Mouse (Mus musculus) CH12.LX (cell line): ENCODE results near the gene Prkcq. TPM values are rescaled to one million over a fixed set of nuclear protein-coding genes. Genes with fewer than 3 reads are reported as not detected.

Experiments used
- DNase-seq: peaks from one replicate; pipeline ENCODE4 v3.0.0-alpha.2; 2013; ENCODE audit errors: extremely low read depth
- H3K27ac ChIP-seq: 2 replicates; pipeline ENCODE4 v1.5.1; 2012; ENCODE audit warnings: low read depth, mild to moderate bottlenecking, control low read depth, moderate library complexity; ENCODE audit not compliant: insufficient read depth
- H3K27me3 ChIP-seq: replicated peaks from 2 replicates; pipeline ENCODE3; 2012; ENCODE audit warnings: inconsistent platforms
- H3K36me3 ChIP-seq, 2 experiments: replicated peaks in 1 of 2; 2 replicates each; pipeline versions ENCODE3 to v1.6.1; 2012; ENCODE audit warnings: inconsistent platforms in 1 of 2, low read length in 1 of 2, mild to moderate bottlenecking in 1 of 2, mixed read lengths in 1 of 2, moderate library complexity in 1 of 2; ENCODE audit not compliant: control insufficient read depth in 1 of 2, insufficient read depth in 1 of 2
- H3K4me1 ChIP-seq, 2 experiments: 2 replicates each; pipeline ENCODE4 v1.6.1; 2012; ENCODE audit warnings: inconsistent platforms in 1 of 2, moderate library complexity in 1 of 2; ENCODE audit not compliant: insufficient read depth in 2 of 2, control insufficient read depth in 1 of 2
- H3K4me2 ChIP-seq: 2 replicates; pipeline ENCODE4 v1.6.1; 2012; ENCODE audit warnings: low read depth, mild to moderate bottlenecking, control low read depth; ENCODE audit not compliant: poor library complexity, insufficient read depth, severe bottlenecking
- H3K4me3 ChIP-seq, 3 experiments: fragments of 150-350 bp in 1 of 3; sonication (generic) in 1 of 3; replicated peaks in 1 of 3; 2 replicates each; pipeline versions ENCODE3 to v1.5.1; 2011 to 2012; ENCODE audit warnings: low read depth in 2 of 3, low read length in 2 of 3, mild to moderate bottlenecking in 2 of 3, moderate library complexity in 2 of 3, control low read depth in 1 of 3, improper control_type of control experiment in 1 of 3, inconsistent platforms in 1 of 3, mixed read lengths in 1 of 3; ENCODE audit not compliant: poor library complexity in 1 of 3
- H3K79me2 ChIP-seq: replicated peaks from 2 replicates; pipeline ENCODE4 v1.6.1; 2012; ENCODE audit warnings: mild to moderate bottlenecking, moderate library complexity; ENCODE audit not compliant: control insufficient read depth, poor library complexity, insufficient read depth, severe bottlenecking; ENCODE audit errors: extremely low read depth
- H3K9ac ChIP-seq: 2 replicates; pipeline ENCODE4 v1.6.1; 2012; ENCODE audit warnings: low read depth, mild to moderate bottlenecking, control low read depth, moderate library complexity; ENCODE audit not compliant: insufficient read depth
- H3K9me3 ChIP-seq: replicated peaks from 2 replicates; pipeline ENCODE3; 2012; ENCODE audit warnings: low read length, inconsistent platforms, mixed read lengths
- BHLHE40 ChIP-seq: IDR thresholded peaks from 2 replicates; pipeline ENCODE4 v1.6.1; 2011; ENCODE audit warnings: mild to moderate bottlenecking, low read depth, low read length, improper control_type of control experiment
- CHD1 ChIP-seq: IDR thresholded peaks from 2 replicates; pipeline ENCODE4 v1.6.1; 2012; ENCODE audit warnings: low read depth, low read length, improper control_type of control experiment, inconsistent platforms
- CHD2 ChIP-seq: IDR thresholded peaks from 2 replicates; pipeline ENCODE4 v1.6.1; 2011; ENCODE audit warnings: low read length, improper control_type of control experiment
- E2F4 ChIP-seq: IDR thresholded peaks from 2 replicates; pipeline ENCODE4 v1.6.1; 2011; ENCODE audit warnings: low read depth, low read length, improper control_type of control experiment; ENCODE audit not compliant: insufficient replicate concordance
- ETS1 ChIP-seq: conservative IDR thresholded peaks from 2 replicates; pipeline ENCODE4 v1.6.1; 2012; ENCODE audit warnings: low read depth, mild to moderate bottlenecking, inconsistent platforms, low read length, improper control_type of control experiment, moderate library complexity
- GABPA ChIP-seq: IDR thresholded peaks from 2 replicates; pipeline ENCODE4 v1.6.1; 2012; ENCODE audit warnings: low read depth, low read length, improper control_type of control experiment, inconsistent platforms; ENCODE audit not compliant: insufficient replicate concordance
- HCFC1 ChIP-seq: IDR thresholded peaks from 2 replicates; pipeline ENCODE4 v1.6.1; 2012; ENCODE audit warnings: low read depth, mild to moderate bottlenecking, inconsistent platforms, low read length, improper control_type of control experiment
- JUND ChIP-seq: conservative IDR thresholded peaks from 2 replicates; pipeline ENCODE4 v1.6.1; 2011; ENCODE audit warnings: low read depth, low read length, improper control_type of control experiment
- KAT2A ChIP-seq: IDR thresholded peaks from 2 replicates; pipeline ENCODE4 v1.6.1; 2012; ENCODE audit warnings: low read length, improper control_type of control experiment, inconsistent platforms; ENCODE audit not compliant: insufficient replicate concordance
- MAFK ChIP-seq: IDR thresholded peaks from 2 replicates; pipeline ENCODE4 v1.6.1; 2011; ENCODE audit warnings: low read length, improper control_type of control experiment; ENCODE audit not compliant: insufficient replicate concordance
- MAX ChIP-seq: IDR thresholded peaks from 2 replicates; pipeline ENCODE4 v1.6.1; 2011; ENCODE audit warnings: low read length, improper control_type of control experiment
- MEF2A ChIP-seq: IDR thresholded peaks from 2 replicates; pipeline ENCODE4 v1.6.1; 2014; ENCODE audit warnings: low read depth, mild to moderate bottlenecking, inconsistent platforms, low read length, improper control_type of control experiment, borderline replicate concordance
- MXI1 ChIP-seq: IDR thresholded peaks from 2 replicates; pipeline ENCODE4 v1.6.1; 2011; ENCODE audit warnings: mild to moderate bottlenecking, low read depth, low read length, improper control_type of control experiment
- NRF1 ChIP-seq: IDR thresholded peaks from 2 replicates; pipeline ENCODE4 v1.6.1; 2014; ENCODE audit warnings: low read depth, mild to moderate bottlenecking, inconsistent platforms, low read length, improper control_type of control experiment, moderate library complexity
- PAX5 ChIP-seq: IDR thresholded peaks from 2 replicates; pipeline ENCODE4 v1.6.1; 2012; ENCODE audit warnings: low read length, inconsistent platforms, mixed read lengths
- POLR2A ChIP-seq: IDR thresholded peaks from 2 replicates; pipeline ENCODE4 v1.6.1; 2011; ENCODE audit warnings: low read depth, mild to moderate bottlenecking, improper control_type of control experiment, low read length
- POLR2AphosphoS2 ChIP-seq: IDR thresholded peaks from 2 replicates; pipeline ENCODE4 v1.6.1; 2011; ENCODE audit warnings: low read depth, low read length, improper control_type of control experiment
- RCOR1 ChIP-seq: conservative IDR thresholded peaks from 2 replicates; pipeline ENCODE4 v1.6.1; 2012; ENCODE audit warnings: low read depth, mild to moderate bottlenecking, inconsistent platforms, low read length, improper control_type of control experiment
- SIN3A ChIP-seq: IDR thresholded peaks from 2 replicates; pipeline ENCODE4 v1.6.1; 2012; ENCODE audit warnings: low read length, improper control_type of control experiment, inconsistent platforms
- SMC3 ChIP-seq: IDR thresholded peaks from 2 replicates; pipeline ENCODE4 v1.6.1; 2011; ENCODE audit warnings: low read depth, low read length, improper control_type of control experiment
- TCF12 ChIP-seq: IDR thresholded peaks from 2 replicates; pipeline ENCODE4 v1.6.1; 2014; ENCODE audit warnings: low read depth, mild to moderate bottlenecking, inconsistent platforms, low read length, improper control_type of control experiment
- UBTF ChIP-seq: IDR thresholded peaks from 2 replicates; pipeline ENCODE4 v1.6.1; 2012; ENCODE audit warnings: low read depth, mild to moderate bottlenecking, inconsistent platforms, low read length, improper control_type of control experiment, moderate library complexity
- USF1 ChIP-seq: IDR thresholded peaks from 2 replicates; pipeline ENCODE4 v1.6.1; 2014; ENCODE audit warnings: low read depth, mild to moderate bottlenecking, inconsistent platforms, low read length, improper control_type of control experiment
- ZC3H11A ChIP-seq: IDR thresholded peaks from 2 replicates; pipeline ENCODE4 v1.6.1; 2012; ENCODE audit warnings: low read depth, mild to moderate bottlenecking, inconsistent platforms, low read length, improper control_type of control experiment
- ZKSCAN1 ChIP-seq: IDR thresholded peaks from 2 replicates; pipeline ENCODE4 v1.6.1; 2012; ENCODE audit warnings: low read depth, inconsistent platforms, low read length, improper control_type of control experiment, borderline replicate concordance
- ZMIZ1 ChIP-seq: IDR thresholded peaks from 2 replicates; pipeline ENCODE4 v1.6.1; 2012; ENCODE audit warnings: low read depth, mild to moderate bottlenecking, inconsistent platforms, low read length, improper control_type of control experiment
- dilution Hi-C: fragments of 300-500 bp; cut with MboI; formaldehyde crosslinking; loops from 2 replicates; pipeline ENCODE4 v1.14.3; 2020; ENCODE audit warnings: low sequenced_read_pairs; ENCODE audit not compliant: extremely low pct_unique_long_range_greater_than_20kb, extremely low pct_ligation_motif_present
- in situ Hi-C: fragments of 300-500 bp; cut with MboI; formaldehyde crosslinking; loops from 3 replicates; pipeline ENCODE4 v1.14.3; 2019; ENCODE audit warnings: low sequenced_read_pairs, low pct_ligation_motif_present, low pct_unique_long_range_greater_than_20kb, mixed read lengths
- polyA plus RNA-seq: library from polyadenylated mRNA; unstranded; fragments of >175 nt; gene quantifications from 2 replicates; pipeline ENCODE4 v1.2.1, GENCODE M21; 2012; ENCODE audit warnings: low read depth; ENCODE audit not compliant: insufficient read length
- total RNA-seq, 2 experiments: library from RNA; depleted of rRNA; stranded (reverse); fragments of 300-350 nt in 1 of 2; fragments of >200 nt in 1 of 2; gene quantifications; 2 replicates each; pipeline ENCODE4 v1.2.3; 2012 to 2014

The Prkcq gene
- total and polyA plus RNA-seq, 3 experiments, result not detected

DNA sequence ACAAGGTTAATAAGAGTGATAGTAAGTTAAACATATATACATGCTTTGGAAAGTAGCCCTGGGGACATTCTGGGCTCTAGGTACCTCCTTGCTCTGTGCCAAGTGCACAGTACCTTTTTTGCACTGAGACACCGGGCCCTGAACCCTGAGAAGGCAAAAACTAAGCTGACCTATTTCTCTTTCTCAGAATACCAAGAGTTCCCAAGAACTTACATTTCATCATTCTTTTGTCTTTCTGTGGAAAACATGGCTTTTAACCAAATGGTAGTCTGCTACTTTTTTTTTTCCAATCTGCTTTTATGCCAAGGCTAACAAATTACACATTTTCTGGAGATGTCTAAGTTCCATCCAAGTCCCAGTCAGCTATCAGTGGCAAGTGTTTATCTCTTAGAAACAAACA, 86.3 kb downstream of the Prkcq start:
- no peaks in the 10 kb centered on the region for H3K79me2 ChIP-seq
- H3K36me3 ChIP-seq, result no peaks in the 10 kb centered on the region
- in situ Hi-C loops, result no loop called here
- no peak overlapping the region for H3K27ac ChIP-seq
- H3K9ac ChIP-seq, result no peak overlapping the region
- H3K4me1 ChIP-seq, result no peaks in the 10 kb centered on the region
- dilution Hi-C loops, result no loop called here
- no peaks in the 10 kb centered on the region for H3K27me3 ChIP-seq
- no peak for DNase-seq
- no peak overlapping the region for H3K4me2 ChIP-seq
- H3K9me3 ChIP-seq, result no peaks in the 10 kb centered on the region
- TF ChIP-seq USF1, result no peak
- TF ChIP-seq BHLHE40, result no peak
- no peak for TF ChIP-seq POLR2A
- TF ChIP-seq UBTF, result no peak
- no peak for TF ChIP-seq MEF2A
- TF ChIP-seq MAFK, result no peak
- TF ChIP-seq ZKSCAN1, result no peak
- no peak for TF ChIP-seq ZC3H11A
- TF ChIP-seq ZMIZ1, result no peak
- no peak for TF ChIP-seq PAX5
- no peak for TF ChIP-seq RCOR1
- TF ChIP-seq ETS1, result no peak
- TF ChIP-seq CHD1, result no peak
- no peak for TF ChIP-seq JUND
- no peak for TF ChIP-seq MXI1
- no peak overlapping the region for H3K4me3 ChIP-seq

DNA sequence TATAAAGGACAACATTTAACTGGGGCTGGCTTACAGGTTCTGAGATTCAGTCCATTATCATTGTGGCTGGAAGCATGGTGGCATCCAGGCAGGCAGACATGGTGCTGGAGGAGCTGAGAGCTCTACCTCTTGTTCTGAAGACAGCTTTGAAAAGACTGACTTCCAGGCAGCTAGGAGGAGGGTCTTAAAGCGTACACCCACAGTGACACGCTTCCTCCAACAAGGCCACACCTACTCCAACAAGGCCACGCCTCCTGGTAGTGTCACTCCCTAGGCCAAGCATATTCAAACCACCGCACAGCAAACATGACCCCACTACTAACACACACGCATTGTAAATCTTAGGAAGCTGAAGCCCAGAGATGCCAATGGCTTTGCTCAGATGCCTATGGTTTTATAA, 87.5 kb downstream of the Prkcq start:
- dilution Hi-C loops (no loop called here), in situ Hi-C loops (no loop called here)

DNA sequence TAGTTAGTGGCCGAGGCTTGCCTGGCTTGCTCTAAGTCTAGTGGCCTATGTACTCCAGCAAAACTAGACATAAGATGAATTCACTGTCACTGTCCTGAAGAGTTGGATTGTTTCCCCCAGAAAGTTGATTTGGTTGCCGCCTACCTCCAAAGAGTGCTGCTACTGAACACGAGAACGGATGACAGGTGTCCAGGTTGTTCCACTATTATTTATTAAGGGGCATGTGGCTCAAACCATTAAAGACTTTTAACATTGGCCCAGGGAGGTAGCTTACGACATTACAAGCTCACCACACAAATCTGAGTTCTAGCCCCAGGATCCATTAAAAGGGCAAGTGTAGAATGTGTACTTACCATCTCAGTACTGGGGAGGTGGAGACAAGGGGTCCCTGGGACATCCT, 92.9 kb downstream of the Prkcq start:
- H3K4me1 ChIP-seq, result no peaks in the 10 kb centered on the region; a peak in 1 of 4 replicates
- dilution Hi-C loops, result no loop called here

More for the DNA sequence above, 87.5 kb downstream of the Prkcq start:
- Histone ChIP-seq H3K4me1 (no peaks in the 10 kb centered on the region), H3K4me2 (no peak overlapping the region), H3K27me3 (no peaks in the 10 kb centered on the region), H3K9ac (no peak overlapping the region), H3K27ac (no peak overlapping the region), H3K36me3 (no peaks in the 10 kb centered on the region), H3K79me2 (no peaks in the 10 kb centered on the region), H3K9me3 (no peaks in the 10 kb centered on the region), H3K4me3 (no peak overlapping the region)
- TF ChIP-seq MXI1 (no peak), HCFC1 (no peak), ZKSCAN1 (no peak), MAX (no peak)
- no peak for DNase-seq

More for the DNA sequence above, 92.9 kb downstream of the Prkcq start:
- DNase-seq, result no peak
- Histone ChIP-seq H3K27ac (no peak overlapping the region), H3K79me2 (no peaks in the 10 kb centered on the region), H3K9me3 (no peaks in the 10 kb centered on the region), H3K27me3 (no peaks in the 10 kb centered on the region), H3K36me3 (no peaks in the 10 kb centered on the region), H3K9ac (no peak overlapping the region)
- in situ Hi-C loops, result no loop called here
- no peak for TF ChIP-seq CHD1
- TF ChIP-seq ETS1, result no peak
- TF ChIP-seq NRF1, result no peak
- TF ChIP-seq SMC3, result no peak
- TF ChIP-seq TCF12, result no peak
- TF ChIP-seq SIN3A, result no peak
- TF ChIP-seq MEF2A, result no peak
- TF ChIP-seq GABPA, result no peak
- no peak for TF ChIP-seq ZC3H11A
- TF ChIP-seq RCOR1, result no peak
- no peak for TF ChIP-seq POLR2AphosphoS2
- TF ChIP-seq UBTF, result no peak
- no peak for TF ChIP-seq KAT2A
- no peak for TF ChIP-seq PAX5
- no peak for TF ChIP-seq CHD2
- no peak for TF ChIP-seq E2F4
- no peak for TF ChIP-seq MAX
- TF ChIP-seq, all 38 proteins: peak for 0
- Histone ChIP-seq H3K4me3 (no peak overlapping the region), H3K4me2 (no peak overlapping the region)
